Mouse (Mus musculus): ENCODE measurements around the gene Mpg.

Gene Mpg

DNA sequence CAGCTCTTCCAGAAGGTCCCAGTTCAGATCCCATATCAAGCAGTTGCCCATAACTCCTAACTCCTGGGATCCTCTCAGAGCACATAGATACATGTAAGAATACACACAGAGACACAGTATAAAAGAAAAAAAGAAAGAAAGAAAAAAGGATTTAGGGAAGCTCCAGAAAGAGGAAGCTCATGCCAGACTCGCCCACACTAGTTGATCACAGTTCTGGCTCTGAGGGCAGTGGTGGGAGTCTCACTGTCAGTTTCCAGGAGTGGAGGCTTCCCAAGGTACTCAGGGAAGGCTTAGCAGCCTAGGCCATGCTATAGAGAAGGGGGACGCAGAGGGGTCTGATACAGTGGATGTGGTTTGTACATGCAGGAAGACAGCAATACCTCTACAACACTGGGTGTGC, 4.8 kb downstream of the Mpg start:
- no peak for DNase-seq (ENCODE audit: low spot score)

DNA sequence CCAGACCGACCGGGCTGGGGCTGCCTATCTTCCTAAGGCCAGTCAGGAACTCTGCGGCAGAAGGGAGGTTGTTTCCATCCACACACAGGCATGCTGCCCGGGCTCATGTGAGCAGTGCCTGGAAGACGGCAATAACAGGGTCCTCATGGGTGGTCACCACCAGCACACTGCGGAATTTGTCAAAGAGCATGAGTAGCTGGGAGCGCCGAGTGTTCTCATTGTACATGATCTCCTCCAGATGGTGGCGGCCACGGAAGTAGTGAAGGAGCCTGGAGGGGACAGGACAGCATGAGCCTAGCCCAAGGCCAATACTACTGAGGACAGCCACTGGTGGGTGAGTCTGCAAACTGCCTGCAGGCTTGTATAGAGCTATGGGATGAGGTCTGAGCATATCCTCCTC, 6.5 kb downstream of the Mpg start:
- no peak for DNase-seq (ENCODE audit: low spot score)

DNA sequence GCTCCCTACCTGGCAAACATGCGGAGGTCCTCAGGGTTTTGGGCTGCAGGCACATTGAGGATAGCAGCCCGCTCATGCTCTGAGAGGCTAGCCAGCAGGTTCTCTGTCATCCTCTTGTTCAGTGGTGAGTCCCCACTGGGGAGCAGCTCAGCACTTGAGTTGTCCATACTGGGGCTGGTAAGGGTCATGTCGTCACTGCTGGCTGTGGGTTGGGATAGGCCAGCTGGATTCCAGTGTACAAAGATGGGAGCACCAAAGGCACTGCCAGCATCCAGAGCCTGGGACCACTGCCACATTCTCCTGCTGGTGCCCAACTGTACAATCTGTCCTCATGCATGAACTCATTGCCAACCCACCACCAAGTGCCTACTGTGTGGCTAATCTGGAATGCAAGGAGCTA, 7.6 kb downstream of the Mpg start:
- DNase-seq (ENCODE audit: low spot score) = no peak

DNA sequence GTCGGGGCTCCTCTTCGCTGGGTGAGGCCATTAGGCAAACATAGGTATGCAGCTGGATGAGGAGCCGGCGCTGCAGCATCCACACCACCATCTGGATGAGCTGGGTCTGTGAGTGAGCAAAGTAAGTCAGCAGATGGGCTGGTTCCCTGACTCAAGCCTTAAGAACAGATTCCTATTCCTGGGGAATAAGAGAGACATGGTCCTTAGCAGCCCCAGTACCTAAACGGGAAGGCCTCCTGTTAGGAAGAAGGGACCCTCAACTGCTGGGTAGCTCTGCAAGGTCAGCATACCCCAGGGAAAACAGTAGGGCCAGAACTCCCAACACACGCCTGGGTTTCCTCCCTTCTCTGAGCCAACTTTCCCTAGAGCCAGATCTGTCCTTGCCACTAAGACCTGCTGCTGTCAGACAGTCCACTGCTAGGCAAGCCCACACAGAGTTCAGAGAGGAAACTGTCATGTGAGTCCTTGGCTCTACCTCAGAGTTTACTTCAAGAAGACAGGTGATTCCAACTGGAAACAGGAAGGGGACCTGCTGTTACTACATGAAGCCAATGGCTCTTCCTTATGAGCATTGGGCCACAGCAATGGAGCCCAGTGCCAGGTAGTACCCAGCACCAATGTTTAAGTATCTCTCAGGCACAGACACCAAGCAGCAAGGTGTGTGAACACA, 8.6 kb downstream of the Mpg start:
- no peak for DNase-seq (ENCODE audit: low spot score)

DNA sequence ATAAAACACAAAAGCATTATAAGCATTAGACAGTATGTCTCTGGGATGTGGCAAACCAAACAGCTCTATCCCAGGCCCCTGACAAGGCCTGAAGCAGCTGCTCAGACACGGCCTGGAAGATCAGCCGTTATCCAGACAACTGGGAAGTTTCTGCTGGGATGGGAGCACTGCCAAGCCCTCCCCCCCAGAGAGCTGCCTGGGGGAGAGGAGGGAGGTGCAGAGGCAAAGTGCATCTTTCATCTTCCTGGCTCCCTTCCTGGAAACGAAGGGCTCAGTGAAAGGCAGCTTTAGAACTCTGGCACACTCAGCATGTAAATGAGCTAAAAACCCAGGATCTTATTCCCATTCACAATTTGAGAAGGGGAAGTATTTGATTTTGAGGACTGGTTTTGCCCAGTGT, 9.3 kb downstream of the Mpg start:
- DNase-seq (ENCODE audit: low spot score) = no peak

DNA sequence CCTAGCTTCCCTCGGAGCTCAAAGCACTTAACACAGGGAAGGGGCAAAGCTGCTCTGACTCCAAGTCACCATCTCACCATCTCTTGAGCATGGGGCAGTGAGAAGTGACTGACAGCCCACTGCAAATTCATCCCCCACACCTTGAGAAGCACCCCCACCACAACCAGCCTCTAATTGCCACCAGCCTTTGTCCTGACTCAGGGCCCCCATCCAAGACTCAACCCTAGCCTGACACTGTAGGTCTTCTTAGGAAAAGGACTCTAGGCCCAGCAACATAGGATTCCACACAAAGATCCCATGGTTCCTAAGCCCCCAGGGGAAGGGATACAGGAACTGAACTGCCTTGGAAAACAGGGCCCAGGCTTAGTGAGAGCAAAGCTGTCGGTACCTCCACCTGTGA, 9.8 kb downstream of the Mpg start:
- DNase-seq (ENCODE audit: low spot score) = no peak

DNA sequence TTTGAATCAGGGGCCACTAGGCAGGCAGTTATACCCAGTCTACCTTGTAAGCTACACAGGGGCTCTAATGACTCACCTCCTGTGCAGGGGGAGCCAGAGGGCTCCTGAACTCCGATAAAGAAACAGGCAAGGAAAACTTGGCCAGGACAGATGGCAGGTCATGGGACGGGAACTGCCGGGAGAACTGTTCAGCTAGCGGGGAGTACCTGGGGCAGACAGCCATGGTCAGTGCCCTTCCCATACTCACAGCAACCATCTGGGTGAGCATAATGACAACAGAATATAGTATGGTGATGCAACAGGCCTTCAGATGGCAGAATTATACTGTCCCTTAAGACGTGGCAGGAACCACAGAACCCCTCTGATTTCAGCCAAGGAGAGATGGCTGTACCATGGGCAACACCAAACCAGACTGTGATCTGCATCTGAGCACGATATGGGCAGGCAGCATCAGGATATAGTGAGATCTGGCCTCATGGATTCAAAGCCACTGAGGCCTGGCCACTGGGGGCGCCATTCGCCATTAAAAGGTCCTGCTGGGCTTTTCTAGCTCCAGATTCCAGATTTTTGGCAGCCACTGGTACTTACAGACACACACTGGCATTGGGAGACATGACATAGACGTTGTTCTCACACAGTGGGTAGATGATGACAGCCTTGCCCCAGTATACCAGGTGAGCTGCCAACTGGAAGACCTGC, 10.6 kb downstream of the Mpg start:
- DNase-seq (ENCODE audit: low spot score) = peak; percentile 77

DNA sequence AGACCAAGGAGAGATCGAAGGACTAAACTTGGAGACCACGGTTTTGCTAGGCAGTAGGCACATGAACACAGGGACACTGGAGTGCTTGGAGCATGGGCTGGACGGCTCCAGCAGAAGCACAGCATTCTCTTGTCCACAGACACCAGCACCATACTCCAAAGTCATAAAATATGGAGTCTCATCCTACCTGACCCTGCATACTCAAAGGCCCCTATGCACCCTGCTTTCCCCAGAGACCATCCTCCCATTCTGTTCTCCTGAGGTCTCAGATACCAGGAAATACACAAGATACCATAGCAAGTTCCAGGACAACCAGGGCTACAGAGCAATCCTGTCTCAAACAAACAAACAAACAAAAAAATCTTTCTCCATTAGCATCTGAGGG, 11.1 kb downstream of the Mpg start:
- DNase-seq (ENCODE audit: low spot score) = no peak

DNA sequence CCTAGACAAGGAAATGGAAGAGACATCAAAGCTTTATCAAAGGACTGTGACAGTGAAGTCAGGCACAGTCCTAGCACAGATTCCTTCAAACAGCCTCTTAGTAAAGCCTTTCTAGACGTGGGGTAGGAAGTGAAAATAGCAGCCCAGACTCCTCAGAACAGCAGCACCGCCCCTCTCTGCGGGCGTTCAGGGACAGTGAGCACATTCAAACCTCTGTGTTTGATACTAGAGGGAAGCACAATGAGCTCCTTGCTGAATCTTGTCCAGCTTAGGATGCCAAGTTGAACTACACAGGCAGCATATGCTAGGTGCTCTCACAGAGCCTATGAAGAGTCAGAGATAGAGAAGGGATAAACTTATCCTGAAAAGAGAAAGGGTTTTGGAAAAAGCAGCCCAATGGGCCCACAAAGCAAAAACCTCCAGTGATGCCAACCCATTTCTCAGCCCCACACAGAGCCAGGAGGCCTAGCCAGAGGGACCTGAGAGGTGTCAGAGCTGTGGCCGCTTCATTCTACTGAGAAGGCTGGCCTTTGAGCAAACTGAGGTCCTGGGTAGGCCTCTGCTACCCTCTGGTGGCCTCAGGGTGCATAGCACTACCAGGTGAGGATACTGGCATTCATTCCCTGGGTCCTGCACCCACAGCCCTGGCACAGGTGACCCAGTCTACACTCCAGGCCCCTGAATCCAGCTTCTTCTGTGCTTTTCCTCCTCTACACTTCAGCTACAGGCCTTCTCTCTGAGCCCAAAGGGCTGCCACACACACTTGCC, 12.0 kb downstream of the Mpg start:
- DNase-seq (ENCODE audit: low spot score) = peak; percentile 82

DNA sequence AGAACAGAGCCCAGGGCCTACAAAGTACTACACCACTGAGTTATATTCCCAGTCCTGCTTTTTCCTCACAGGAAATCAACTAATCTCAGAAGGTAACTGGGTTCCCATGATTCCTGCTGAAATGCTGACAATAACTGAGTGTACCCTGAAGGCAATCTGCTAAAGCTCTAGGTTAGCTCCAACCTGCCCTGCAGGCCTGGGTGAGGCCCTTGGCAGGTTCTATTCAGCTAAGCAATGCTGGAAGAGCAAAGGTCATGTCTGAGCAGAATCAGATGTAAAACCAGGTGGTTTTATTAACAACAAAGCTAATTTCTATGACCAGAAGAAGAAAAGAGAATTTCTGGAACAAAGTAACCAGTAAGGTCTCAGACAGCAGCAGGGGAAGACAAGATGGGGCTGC, 15.1 kb downstream of the Mpg start:
- no peak for DNase-seq (ENCODE audit: low spot score)

DNA sequence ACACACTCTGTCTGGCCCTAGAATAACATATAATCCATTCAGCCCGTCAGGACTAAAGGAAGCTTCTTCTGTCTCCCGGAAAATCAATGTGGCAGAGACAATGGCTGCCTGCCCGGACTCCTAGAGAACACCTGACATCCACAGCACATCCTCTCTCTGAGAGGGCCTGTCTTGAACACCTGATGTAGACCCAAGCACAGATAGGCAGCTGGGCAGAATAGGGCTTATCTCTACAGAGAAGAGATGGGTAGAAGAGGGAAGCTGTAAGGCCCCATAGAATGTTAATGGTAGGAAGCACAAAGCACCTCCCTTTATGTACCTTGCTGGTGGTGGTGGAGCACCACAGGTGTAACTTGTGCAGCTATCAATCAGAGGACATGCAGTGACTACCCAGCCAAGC, 15.9 kb downstream of the Mpg start:
- DNase-seq (ENCODE audit: low spot score) = no peak

DNA sequence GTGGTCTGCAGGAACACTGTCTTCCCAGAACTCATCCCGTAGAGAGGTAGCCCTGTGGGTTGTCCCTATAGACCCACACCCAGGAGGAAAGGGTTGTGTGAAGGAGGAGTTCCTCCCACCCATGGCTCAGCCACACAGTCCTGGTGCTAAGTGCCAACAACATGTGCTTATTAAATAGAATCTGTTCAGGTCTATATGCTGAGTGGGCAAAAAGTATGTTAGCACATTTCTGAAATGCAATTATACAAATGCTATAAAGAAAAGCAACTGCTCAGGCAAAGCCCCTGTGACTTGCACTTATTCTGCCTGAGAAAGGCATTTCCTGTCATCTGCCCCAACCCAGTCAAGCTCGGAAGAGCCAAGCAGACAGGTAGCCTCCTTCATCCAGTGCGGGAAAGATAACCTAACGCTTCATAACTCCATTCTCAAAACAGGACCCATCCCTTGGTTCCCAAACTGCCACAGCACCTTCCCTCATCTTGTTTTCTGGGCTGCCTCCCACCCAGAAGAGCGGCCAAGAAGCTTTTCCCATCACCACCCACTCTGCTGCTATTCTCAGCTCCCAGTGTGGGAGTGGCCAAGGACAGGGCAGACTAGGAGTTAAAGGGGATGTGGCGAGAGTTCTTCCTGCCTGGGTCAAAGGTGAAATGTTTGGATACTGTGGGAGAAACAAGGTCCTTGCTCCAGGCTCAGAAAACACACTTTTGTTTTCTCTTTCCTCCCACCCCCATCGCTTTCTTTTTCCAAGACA, 17.1 kb downstream of the Mpg start:
- DNase-seq (ENCODE audit: low spot score) = no peak

DNA sequence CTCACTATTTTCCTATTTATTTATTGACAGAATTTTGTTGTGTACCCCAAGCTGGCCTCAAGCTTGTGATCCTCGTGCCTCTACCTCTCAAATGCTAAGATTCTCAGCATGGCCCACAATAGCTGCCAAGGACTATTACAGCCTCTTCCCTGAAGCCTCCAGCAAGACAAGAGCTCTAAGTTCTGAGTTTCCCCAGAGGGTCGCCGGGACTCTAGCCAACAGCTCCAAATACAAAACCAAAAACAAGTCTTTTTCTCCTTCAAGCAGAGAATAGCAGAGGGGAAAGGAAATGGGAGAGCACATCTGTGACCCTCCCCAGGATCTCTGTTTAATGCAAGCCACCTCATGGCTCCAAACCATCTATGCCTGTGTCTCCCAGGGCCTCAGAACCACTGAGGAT, 17.8 kb downstream of the Mpg start:
- no peak for DNase-seq (ENCODE audit: low spot score)

DNA sequence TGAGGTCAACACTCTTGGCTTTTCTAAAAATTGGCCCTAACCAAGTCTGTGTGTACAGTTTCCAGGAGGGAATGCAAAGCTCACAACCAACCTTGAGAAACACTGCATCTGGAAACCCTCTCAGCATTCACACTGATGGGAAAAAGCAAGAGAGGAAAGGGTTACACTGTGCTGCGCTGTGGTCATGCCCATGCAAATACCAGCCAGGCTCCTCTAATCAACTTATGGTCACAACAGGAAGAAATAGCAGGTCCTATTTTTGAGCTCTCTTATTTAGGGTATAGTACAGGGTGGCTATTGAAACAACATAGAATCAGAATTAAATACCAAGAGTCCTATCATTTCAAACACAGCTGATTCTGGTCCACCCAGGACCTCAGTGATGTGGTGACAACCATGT, 18.3 kb downstream of the Mpg start:
- no peak for DNase-seq (ENCODE audit: low spot score)

DNA sequence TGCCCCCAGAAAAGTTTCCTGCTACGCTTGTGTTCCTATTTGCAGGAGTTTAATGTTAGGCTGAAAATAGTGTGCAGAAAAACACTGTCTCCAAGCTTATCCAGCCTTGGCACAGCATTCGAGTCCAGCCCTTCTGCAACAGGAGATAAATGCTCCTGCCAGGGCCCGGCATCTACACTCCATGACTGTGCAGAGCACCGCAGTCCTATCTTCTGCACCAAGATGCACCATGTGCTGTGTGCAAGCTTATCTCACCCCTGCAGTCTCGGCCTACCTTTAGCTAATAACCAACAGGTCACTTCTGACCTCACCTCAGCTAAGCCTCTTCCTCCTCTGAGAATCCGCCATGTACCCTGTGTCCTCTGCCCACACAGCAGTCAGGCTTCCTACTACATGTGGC, 19.3 kb downstream of the Mpg start:
- DNase-seq (ENCODE audit: low spot score) = no peak

DNA sequence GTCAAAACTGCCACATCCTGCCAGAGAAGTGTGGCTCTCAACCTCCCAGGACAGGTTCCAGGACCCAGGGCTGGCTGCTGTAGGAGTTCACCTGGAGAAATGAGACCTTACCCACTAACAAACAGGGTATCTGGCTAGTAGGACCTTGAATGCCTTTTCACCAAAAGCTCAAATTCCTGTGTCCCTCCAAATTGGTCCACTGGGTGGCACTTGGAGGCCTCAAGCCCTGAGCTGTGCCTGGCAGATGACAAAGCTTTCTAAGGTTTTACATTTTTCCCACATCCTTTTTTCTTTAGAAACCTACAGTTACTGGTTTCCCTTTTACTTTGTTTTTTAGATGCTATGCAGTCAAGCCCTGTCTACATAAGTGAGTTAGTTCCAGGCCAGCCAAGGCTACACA, 20.8 kb downstream of the Mpg start:
- no peak for DNase-seq (ENCODE audit: low spot score)

DNA sequence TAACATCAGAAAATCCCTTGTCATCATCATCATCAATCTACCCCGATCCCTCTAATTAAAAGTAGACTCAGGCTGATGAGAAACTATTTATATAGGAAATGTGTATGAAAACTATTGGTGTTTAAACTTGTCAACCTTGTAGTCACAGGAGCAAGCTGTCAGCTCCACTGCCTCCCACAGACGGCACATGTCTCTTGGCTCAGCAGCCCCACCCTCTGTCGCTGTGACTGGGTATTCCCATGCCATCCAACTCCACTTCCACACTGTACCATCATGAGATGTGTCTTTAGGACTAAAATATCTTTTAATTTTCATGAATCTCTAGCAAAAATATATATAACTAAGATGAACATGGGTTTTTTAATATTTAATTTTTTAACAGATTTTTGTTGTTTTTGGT, 22.0 kb downstream of the Mpg start:
- DNase-seq (ENCODE audit: low spot score) = no peak

DNA sequence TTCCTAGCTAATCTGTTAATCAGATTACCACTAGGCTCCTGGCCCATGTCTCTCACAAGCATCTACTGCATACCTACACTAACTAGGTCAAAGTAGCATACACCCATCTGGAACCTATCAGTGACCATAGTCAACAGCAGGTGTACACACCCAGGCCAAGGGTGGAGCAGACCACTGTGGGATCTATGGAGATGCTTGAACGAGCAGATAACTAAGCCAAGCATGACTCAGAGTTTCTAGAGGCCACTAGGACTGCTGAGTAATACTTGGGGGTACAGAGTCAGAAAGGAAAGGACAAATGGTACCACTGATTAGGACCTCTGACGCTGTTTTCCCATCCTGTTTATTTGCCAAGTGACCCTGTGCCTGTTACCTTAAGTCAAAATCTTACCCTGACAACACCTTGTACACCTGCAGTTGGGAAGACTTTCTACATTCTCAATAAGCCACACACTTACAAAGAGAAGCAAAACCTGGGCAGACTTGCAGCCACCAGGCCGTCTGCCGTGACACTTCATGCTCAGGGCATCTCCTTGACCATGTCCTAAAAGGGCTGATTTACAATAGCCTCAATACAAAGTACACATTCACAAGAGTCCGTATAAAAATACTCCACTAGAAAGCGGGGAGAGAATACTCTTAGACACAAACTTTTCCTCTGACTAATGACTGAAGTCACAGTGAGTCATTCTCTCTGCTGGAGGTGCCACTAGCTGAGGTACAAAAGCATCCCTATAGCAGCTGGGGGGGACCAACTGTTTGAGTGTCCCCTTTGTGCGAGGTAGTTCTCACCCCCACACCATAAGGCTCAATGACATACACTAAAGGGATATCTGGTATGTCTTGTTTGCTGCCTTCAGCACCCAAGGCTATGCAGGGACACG, 24.8 kb downstream of the Mpg start:
- DNase-seq (ENCODE audit: low spot score) = no peak

DNA sequence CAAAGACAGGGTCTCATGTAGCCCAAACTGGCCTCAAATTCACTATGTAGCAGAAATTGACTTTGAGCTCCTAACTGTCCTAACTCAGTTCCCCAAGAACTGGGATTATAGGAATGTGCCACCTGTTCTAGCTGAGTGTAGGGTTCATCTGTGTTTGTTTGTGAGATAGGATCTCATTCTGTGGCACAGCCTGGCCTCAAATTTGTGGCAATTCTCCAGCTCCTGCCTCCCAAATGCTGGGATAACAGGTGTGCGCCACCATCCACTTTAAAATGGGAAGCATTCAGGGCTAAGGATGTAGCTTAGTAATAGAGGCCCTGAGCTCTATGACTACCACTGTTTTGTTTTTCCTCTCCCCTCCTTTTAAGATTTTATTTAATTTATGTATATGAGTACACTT, 26.8 kb downstream of the Mpg start:
- no peak for DNase-seq (ENCODE audit: low spot score)

DNA sequence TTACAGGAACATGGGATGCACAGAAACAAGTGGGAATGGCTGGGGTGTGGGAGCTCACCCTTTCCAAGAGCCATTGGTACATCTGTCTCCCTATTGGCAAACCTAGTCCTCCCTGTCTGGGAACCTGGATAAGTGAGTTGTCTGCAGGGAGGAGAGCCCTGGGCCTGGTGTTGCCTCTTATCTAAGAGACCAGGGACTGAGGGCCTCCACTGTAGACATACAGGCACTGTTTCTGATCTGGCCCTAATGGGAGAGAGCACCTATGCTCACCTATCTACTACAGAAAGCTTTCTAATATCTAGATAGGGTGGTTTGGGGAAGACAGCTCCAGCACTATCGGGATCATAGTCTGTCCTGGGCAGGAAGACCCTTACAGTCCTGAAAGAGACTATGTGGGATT, 29.8 kb downstream of the Mpg start:
- DNase-seq (ENCODE audit: low spot score) = no peak

DNA sequence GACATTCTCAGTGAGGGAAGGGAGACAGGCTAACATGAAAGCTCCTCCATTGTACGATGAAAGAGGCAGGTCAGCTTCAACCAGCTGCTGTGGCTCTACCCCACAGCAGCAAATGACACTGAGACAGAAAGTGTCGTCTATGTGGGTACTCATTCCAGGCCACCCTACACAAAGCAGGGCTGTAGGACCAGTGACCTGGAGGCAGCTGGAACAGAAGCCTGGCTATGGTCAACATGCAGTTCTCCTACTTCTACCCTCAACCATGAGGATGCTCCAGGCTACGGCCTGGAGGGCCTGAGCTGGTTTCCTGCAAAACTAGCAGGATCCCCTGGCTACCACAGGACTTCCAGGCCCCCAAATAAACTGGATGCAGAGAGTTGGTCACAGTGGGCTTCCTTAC, 30.3 kb downstream of the Mpg start:
- DNase-seq (ENCODE audit: low spot score) = no peak

Measured in retina, embryonic 14.5 days (tissue).